Mouse (Mus musculus) induced T-regulatory cell, adult 2 months (primary cell): Measurements from ENCODE around the gene Edil3.

Source experiments
- DNase-seq: peaks from one replicate; pipeline ENCODE4 v3.0.0-alpha.2; 2012; ENCODE audit warnings: low read depth

Edil3 gene

GRCm38 (mm10) chr13:89253990-89254642, 432.8 kb downstream of the Edil3 start:
- no peak for DNase-seq

GRCm38 (mm10) chr13:89256906-89257305, 435.6 kb downstream of the Edil3 start:
- no peak for DNase-seq

- no peak for DNase-seq
These were observed 465.5 kb downstream of the Edil3 start for GRCm38 (mm10) chr13:89286696-89287305.

- no peak for DNase-seq
These were observed 466.9 kb downstream of the Edil3 start for GRCm38 (mm10) chr13:89288201-89288600.

GRCm38 (mm10) chr13:89321155-89321554, 499.9 kb downstream of the Edil3 start:
- DNase-seq = peak; percentile 2

- DNase-seq = peak; percentile 8
These were observed 503.0 kb downstream of the Edil3 start for GRCm38 (mm10) chr13:89324282-89324681.

- DNase-seq = peak; percentile 9
These were observed 513.2 kb downstream of the Edil3 start for GRCm38 (mm10) chr13:89334494-89334893.

- no peak for DNase-seq
These were observed 514.8 kb downstream of the Edil3 start for GRCm38 (mm10) chr13:89335908-89336579.

- no peak for DNase-seq
These were observed 517.8 kb downstream of the Edil3 start for GRCm38 (mm10) chr13:89339055-89339454.

- no peak for DNase-seq
These were observed 518.5 kb downstream of the Edil3 start for GRCm38 (mm10) chr13:89339776-89340175.

- DNase-seq = no peak
These were observed 534.0 kb downstream of the Edil3 start for GRCm38 (mm10) chr13:89355234-89355633.

GRCm38 (mm10) chr13:89358407-89358806, 537.1 kb downstream of the Edil3 start:
- DNase-seq = no peak

- DNase-seq = no peak
These were observed 541.0 kb downstream of the Edil3 start for GRCm38 (mm10) chr13:89362274-89362673.

- DNase-seq = no peak
These were observed 550.0 kb downstream of the Edil3 start for GRCm38 (mm10) chr13:89371253-89371652.

GRCm38 (mm10) chr13:89371656-89372240, 550.5 kb downstream of the Edil3 start:
- DNase-seq = no peak
